Mouse (Mus musculus) liver (tissue): ENCODE data around the gene Egr4.

Experiments used
- DNase-seq: peaks from one replicate; pipeline ENCODE4 v3.0.0-alpha.2; 2020; ENCODE audit warnings: mixed read lengths

Gene Egr4

GRCm38 (mm10) chr6:85513531-85513910, at the start of gene Egr4:
Gene Egr4, minus strand, starts transcription at chr6:85513589.
- DNase-seq = peak; percentile 15

GRCm38 (mm10) chr6:85562374-85562773, 49.0 kb upstream of the Egr4 start:
- DNase-seq = no peak

- DNase-seq = no peak
Measured at GRCm38 (mm10) chr6:85547642-85548041, 34.3 kb upstream of the Egr4 start.

GRCm38 (mm10) chr6:85544251-85544881, 31.0 kb upstream of the Egr4 start:
- DNase-seq = no peak

- DNase-seq = no peak
Measured at GRCm38 (mm10) chr6:85543351-85544175, 30.2 kb upstream of the Egr4 start.

- no peak for DNase-seq
Measured at GRCm38 (mm10) chr6:85522825-85523224, 9.4 kb upstream of the Egr4 start.

- DNase-seq = no peak
Measured at GRCm38 (mm10) chr6:85522026-85522425, 8.6 kb upstream of the Egr4 start.

GRCm38 (mm10) chr6:85518091-85518693, 4.8 kb upstream of the Egr4 start:
- no peak for DNase-seq

DNA sequence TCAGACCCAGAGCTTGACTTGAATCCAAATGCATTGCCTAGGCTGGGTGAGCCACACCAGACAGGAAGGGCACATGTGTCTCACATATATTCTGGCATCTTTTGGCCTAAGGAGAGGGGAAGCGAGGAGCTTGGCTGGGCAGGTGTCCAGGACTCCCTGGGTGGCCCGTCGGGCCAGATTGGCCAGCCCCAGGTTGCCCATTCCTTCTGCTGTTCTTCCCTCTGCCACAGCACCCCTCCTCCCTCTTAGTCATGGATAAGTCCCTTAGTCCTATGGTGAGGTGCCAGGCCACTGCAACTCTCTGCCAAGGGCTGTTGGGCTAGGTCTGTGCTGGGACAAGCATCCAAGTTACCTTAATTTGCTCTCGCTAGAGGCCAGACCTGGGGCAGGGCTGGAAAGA, 2.6 kb upstream of the Egr4 start:
- DNase-seq = no peak

- DNase-seq = no peak
Measured at GRCm38 (mm10) chr6:85512577-85513530, 535 bp downstream of the Egr4 start.

GRCm38 (mm10) chr6:85512056-85512440, 1.3 kb downstream of the Egr4 start:
- DNase-seq = no peak

- peak; percentile 20 for DNase-seq
Measured at GRCm38 (mm10) chr6:85511286-85512055, 1.9 kb downstream of the Egr4 start.

GRCm38 (mm10) chr6:85510476-85510875, 2.9 kb downstream of the Egr4 start:
- DNase-seq = peak; percentile 25

- no peak for DNase-seq
Measured at GRCm38 (mm10) chr6:85508602-85509001, 4.8 kb downstream of the Egr4 start.

DNA sequence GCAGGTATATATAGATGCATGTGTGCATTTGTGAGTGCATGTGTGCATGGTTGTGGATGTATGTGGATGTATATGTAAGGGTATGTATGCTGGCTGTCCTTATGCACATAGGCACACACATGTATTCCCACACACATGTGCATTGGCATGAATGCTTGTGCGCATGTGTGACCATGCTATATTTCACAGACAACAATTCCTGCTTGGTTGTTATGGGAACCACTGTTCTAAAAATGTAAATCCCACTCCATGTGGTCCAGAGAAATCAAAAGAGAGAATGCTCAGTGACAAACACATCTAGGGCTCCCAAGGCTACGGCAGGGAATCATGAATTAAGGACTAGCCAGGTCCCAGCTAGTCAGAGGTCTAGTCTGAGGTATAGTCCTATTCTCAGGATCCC, 8.5 kb downstream of the Egr4 start:
- no peak for DNase-seq

DNA sequence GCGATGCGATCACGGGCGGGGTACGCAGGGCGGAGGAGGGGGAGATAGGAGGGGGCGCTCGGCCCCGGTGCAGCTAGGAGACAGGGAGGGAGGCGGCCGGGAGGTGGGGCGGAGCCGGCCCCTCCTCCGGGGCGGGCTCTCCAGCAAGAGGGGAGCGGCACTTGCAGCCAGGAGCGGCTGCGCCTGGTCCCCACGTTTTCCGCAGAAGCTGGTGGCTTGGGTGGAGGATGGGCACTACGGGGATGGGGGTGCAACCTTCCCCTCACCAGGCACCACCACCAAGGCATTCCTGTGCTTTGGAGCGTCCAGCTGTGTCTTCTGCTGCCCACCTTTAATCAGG, 10.5 kb downstream of the Egr4 start, which contains the start of gene Fbxo41:
Fbxo41 (minus strand) TSS at position 84 of the 340 bp plus-strand sequence.
- DNase-seq = peak; percentile 29

DNA sequence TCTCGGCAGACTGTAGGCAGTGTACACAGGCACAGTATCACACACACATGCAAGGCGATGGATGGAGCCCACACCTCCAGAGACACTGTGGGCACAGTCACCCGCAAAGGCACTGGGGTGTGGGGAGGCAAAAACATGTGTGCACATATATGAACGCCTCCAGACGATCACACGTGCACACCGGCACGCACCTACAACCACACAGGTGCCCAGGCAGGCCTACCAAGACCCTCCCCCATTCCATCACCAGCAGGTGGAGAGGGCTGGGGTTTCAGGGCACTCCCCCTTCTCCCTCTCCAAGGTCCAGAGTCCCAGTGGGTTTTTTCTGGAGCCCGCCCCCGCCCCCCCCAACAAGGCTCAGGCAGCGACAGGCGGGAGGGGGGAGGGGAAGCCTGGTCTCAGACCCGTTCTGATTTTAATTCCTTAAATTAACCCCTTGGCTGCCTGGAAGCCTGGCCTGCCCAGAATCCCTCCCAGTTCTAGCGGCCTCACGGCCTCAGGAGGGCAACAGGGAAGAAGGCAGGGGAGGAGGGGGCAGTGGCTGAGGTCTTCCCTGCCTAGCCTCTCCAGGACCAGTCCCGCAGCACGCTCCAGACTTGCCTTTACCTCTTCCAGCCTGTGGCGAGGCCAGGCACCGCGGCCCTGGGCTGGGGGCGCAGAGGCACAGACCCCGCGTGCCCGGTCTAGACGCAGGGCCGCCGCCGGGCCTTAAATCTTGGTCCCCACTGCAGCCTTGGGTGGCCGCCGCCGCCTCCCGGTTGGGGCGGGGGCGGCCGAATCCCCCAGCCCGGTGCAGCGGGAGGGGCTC, 11.1 kb downstream of the Egr4 start:
- DNase-seq = no peak

DNA sequence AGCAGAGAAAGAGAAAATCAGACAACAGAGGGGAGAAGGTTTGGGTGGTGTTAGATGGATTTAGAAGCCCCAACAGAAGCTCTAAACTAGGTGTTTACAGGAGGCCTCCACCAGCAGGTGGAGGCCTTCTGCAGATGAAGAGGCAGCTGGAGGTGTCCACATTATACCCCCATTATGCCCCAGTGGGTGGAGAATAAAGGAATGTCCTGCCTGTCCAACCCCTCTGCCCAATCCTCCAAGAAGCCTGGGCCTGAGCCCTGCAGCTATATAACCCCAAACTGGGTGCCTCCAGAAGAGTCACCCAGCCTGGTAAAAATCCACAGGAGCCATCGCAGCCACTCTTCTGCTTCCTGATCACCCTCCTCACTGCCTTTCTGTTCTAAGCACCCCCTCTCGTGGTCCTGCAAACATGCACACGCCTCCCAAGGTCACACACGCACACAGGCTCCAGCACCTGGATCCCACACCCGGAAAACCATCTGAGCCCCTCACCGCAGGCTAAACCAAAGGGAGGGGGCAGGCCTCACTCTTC, 11.8 kb downstream of the Egr4 start:
- no peak for DNase-seq

DNA sequence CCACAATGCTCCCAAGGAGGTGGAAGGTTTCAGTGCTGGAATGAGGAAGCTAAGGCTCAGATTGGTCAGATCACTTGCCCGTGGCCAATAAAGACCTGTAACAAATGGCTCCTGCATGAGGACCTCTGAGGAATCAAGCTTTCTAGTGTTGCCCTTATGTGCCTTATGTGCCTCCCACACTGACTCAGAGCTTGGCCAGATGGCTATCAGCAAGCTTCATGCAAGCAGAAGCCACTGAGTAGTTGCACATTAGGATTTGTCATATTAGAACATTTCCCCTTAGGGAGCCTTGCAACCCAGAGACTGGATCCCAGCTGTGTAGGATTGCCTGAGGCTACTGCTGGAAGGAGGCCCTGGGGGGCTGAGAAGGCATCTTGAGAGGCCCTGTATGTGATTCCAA, 13.0 kb downstream of the Egr4 start:
- no peak for DNase-seq

GRCm38 (mm10) chr6:85498147-85498546, 15.2 kb downstream of the Egr4 start:
- DNase-seq = no peak

GRCm38 (mm10) chr6:85496976-85497375, 16.4 kb downstream of the Egr4 start:
- DNase-seq = no peak
